Mouse (Mus musculus): Measurements from ENCODE around the gene Dbr1. TPM values are rescaled to one million over a fixed set of nuclear protein-coding genes. Genes with fewer than 3 reads are reported as not detected.

Dbr1 gene
- total RNA-seq (2023) = 44.6 TPM

DNA sequence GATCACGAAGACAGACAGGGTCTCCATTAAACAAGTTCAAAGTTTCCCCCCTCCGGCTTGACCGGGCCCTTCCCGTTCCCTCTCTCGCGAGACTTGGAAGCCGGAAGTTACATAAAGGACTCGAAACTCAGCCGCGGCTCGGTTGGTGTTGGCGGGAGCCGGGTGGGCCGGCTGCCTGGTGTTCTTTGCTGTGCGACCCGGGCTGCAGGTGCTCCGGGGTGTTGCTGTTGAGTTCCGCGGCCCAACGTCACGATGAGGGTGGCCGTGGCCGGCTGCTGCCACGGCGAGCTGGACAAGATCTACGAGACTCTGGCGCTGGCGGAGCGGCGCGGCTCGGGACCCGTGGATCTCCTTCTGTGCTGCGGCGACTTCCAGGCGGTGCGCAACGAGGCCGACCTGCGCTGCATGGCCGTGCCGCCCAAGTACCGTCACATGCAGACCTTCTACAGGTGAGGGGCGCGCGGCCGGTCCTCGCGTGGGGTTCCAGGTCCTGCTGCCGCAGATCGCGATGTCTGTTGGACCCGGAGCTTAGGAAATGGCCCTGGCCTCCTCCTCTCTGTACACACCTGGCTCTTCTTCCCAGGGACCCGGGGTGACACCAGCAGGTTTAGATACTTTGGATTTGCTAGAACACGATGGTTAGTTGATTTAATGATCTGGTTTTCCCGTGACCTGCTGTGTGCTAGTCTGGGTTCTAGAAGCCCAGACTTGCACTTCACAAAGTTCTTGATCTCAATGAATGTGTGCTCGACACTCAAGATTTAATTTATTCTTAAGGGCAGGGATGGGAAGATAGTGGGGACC, at the start of gene Dbr1:
TSS of gene Dbr1 (plus strand) at position 123 of the 804 bp plus-strand sequence.

DNA sequence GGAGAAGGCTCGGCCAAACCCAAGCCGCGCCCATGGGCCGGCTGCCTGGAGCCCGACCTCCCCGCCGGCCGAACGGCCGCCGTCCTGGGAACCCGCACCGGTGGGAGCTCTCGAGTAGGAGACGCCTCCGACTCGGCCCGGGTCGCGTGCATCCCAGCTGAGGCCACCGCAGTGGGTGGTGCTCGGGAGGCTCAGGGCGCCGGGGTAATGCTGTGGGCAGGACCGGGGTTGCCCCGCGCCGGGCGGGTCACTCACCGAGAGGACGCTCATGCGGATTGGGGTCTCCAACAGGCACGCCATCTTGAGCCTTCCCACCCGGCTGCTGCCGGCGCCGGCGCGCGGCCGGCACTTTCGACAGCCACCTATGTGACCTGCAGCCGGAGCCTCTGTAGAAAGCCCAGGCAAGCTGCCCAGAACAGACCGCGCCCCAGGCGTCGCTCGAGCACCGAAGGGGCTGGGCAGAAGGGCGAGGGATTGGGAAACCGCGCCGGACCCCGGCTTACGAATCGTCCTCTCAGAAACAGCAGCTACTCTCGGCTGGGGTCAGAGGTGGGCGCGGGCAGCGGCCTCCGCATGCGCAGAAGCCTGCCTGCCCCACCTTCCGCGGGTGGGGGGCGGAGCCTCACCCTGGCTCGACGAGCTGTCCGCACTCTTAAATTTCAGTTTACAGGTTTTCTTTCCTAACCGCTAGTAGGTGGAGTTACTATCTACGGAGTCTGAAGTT, 7.1 kb upstream of the Dbr1 start, which contains the start of gene Armc8:
TSS of gene Armc8 (minus strand) at position 553 of the 724 bp plus-strand sequence.

GRCm38 (mm10) chr9:99612202-99612601, 36.6 kb downstream of the Dbr1 start, which contains the start of gene A4gnt:
TSS of gene A4gnt (plus strand) at chr9:99612502.

GRCm38 (mm10) chr9:99629281-99630011, 53.8 kb downstream of the Dbr1 start, which contains the start of gene Dzip1l:
TSS of gene Dzip1l (plus strand) at chr9:99629496.

Other genes starting within 250 kb of the Dbr1 start
- gene Esyt3, start 217.2 kb upstream of the Dbr1 start, total RNA-seq (2023) = not detected
- gene Mras, start 138.4 kb upstream of the Dbr1 start, total RNA-seq (2023) = not detected
- not detected for gene Nme9, start 124.3 kb upstream of the Dbr1 start, total RNA-seq (2023)
- 37.2 TPM for gene Armc8, start 6.9 kb upstream of the Dbr1 start, total RNA-seq (2023)
- gene A4gnt, start 36.7 kb downstream of the Dbr1 start, total RNA-seq (2023) = not detected
- gene Dzip1l, start 53.7 kb downstream of the Dbr1 start, total RNA-seq (2023) = not detected
- gene Cldn18, start 141.5 kb downstream of the Dbr1 start, total RNA-seq (2023) = not detected

All from CD4-positive naive resting alpha-beta T cell, adult 76 days (primary cell).